Mouse (Mus musculus): ENCODE measurements at regions not wholly inside any gene's neighbourhood (a gene's known extent, or its start where the extent isn't known, plus 50 kb on each side); places are given as distances from the start of the nearest gene placed in this dataset.
"Not testable (repeated sequence)": the region's sequence is repeated elsewhere in the genome, so short reads cannot be mapped to it uniquely, and the experiment has no call there.

- DNase-seq (ENCODE audit: extremely low spot score in 1 of 2, low spot score in 1 of 2) = no peak
Measured at GRCm38 (mm10) chr8:7323067-7323675, 1337.9 kb downstream of the Efnb2 start.

DNA sequence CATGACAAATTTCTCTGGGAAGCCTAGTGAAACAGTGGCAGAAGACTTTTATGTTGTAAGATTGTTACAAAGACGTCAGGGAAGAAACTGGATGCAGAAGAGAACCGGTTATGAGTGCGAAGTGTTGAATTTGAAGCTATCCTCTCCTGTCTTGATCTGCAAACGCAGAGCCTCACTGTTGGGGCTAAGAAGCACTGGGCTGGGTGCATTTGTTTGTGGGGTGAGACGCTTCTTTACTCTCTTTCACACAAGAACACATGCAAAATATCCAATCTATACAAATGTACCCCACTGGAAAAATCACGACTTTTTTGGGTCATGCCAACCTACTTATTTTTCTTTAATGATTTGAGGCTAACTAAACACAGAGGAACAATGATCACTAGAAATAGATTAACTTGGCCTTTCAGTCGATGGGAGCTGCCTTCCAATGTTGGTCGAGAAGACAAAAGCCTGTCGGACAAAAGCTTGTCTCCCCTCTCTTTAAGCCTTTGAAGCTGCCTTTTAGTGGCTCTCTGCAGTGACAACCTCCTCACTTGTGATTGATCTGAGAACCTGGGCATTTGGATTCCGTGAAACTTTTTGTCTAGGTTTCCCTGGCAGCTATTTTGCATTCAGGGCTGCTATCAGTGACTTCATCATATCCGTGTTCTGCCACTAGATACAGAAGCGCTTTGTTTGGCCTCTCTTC, 1338.5 kb downstream of the Efnb2 start:
- no peak for DNase-seq (ENCODE audit: extremely low spot score in 1 of 2, low spot score in 1 of 2)

DNA sequence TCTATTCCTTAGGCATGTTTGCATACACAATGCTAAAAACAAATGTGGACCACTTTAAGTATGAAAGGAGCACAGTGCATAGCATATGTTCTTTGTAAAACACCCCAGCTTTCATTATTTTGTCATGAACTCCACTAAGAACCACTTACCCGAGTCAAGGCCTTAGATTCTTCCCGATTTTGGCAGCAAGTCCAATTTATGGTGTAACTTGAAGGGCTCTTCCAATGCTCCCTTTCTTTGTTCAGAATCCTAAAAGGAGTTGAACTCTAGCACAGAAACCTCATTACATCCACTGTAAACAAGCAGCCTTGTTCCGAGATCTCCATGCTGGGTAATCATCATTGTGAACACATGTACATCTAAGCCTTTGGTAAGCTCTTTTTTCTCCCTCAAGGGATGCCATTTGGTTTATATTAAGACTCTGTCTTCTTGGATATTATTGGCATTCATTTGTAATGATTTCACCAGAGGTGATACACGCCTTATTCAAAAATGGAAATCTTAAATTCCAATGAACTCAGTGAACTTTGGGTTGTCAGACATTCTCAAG, 1344.2 kb downstream of the Efnb2 start:
- DNase-seq (ENCODE audit: extremely low spot score in 1 of 2, low spot score in 1 of 2) = no peak

- no peak for DNase-seq (ENCODE audit: extremely low spot score in 1 of 2, low spot score in 1 of 2)
Measured at GRCm38 (mm10) chr8:7309239-7309638, 1351.8 kb downstream of the Efnb2 start.

DNA sequence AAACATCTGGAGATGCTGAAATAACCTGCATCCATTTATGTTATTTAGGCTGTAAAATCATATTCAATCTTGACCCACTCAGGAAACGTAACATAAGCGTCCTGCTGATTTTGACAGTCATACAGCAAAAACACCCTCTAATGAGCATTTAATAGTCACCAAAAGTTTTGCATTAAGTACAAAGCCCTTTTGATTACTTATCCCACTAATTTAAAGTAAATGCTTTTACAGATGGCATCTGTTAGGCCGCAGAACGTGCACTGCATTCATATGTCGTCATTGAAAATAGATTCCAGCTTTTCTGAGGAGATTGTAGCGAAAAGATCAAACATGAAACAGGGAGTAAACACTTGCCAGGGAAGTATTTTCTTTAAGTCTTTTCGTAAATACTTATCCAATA, 1371.7 kb downstream of the Efnb2 start:
- DNase-seq (ENCODE audit: extremely low spot score in 1 of 2, low spot score in 1 of 2) = no peak

DNA sequence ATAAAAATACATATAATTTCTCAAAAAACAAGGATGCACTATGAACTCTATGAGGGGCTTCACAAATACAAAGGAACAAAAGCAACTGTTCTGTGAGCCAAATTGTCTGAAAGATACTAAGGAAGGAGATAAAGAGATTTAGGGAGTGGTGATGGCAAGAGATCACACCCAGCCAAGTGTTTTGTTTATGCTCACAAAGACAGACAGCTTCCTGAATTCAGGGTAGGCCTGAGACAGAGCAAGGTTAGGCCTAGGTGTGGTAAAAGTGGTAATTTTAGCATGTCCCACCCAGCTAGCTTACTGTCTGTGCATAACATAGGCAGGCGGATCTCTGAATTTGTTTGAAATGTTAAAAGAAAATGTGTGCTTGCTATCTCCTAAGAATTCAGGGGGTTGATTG, 1374.5 kb downstream of the Efnb2 start:
- DNase-seq (ENCODE audit: extremely low spot score in 1 of 2, low spot score in 1 of 2) = no peak

DNA sequence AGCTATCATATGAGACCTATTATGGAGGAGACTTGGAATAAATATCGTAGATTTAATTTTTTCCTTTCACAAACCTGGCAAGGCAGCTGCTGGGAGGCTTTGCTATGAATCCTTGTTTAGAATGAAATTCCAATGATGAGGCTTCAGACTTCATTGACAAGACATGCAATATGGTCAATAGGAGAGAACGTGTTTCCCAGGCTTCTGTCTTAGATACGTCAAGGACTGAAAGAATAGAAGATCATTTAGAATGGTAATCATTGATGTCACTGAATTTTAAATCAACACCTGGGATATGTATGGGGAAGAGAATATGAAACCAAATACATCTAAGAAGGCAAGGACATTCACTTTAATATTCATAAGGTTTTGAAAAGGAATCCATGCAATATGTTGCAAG, 1393.6 kb downstream of the Efnb2 start:
- DNase-seq (ENCODE audit: extremely low spot score in 1 of 2, low spot score in 1 of 2) = no peak

GRCm38 (mm10) chr8:7254336-7254735, 1406.7 kb downstream of the Efnb2 start:
- not testable (repeated sequence) for DNase-seq (ENCODE audit: extremely low spot score in 1 of 2, low spot score in 1 of 2)

GRCm38 (mm10) chr8:7240321-7240720, 1420.7 kb downstream of the Efnb2 start:
- DNase-seq (ENCODE audit: extremely low spot score in 1 of 2, low spot score in 1 of 2) = no peak

DNA sequence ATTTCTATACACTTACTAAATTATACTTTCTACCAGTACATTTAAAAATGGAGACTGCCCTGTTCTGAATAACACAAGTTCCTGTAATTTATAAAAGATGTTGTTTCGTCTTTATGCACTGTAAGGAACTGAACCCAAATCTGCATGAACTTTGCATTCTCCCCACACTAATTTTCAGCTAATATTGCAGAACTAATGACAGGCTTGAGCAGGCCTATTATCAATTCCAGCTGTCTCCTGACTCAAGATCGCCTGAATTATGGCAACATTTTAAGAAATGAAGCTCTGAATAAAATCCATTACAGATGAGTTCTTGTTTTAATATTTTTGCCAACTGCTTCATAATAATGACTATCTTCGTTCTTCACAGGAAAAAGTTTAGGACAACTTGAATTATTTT, 1427.0 kb downstream of the Efnb2 start:
- no peak for DNase-seq (ENCODE audit: extremely low spot score in 1 of 2, low spot score in 1 of 2)

GRCm38 (mm10) chr8:7219300-7219699, 1441.7 kb downstream of the Efnb2 start:
- DNase-seq (ENCODE audit: extremely low spot score in 1 of 2, low spot score in 1 of 2) = no peak

GRCm38 (mm10) chr8:7207178-7207577, 1453.9 kb downstream of the Efnb2 start:
- no peak for DNase-seq (ENCODE audit: extremely low spot score in 1 of 2, low spot score in 1 of 2)

GRCm38 (mm10) chr8:7206596-7206995, 1454.4 kb downstream of the Efnb2 start:
- no peak for DNase-seq (ENCODE audit: extremely low spot score in 1 of 2, low spot score in 1 of 2)

- no peak for DNase-seq (ENCODE audit: extremely low spot score in 1 of 2, low spot score in 1 of 2)
Measured at GRCm38 (mm10) chr8:7205086-7205485, 1456.0 kb downstream of the Efnb2 start.

- DNase-seq (ENCODE audit: extremely low spot score in 1 of 2, low spot score in 1 of 2) = no peak
Measured at GRCm38 (mm10) chr8:7190726-7191125, 1470.3 kb downstream of the Efnb2 start.

DNA sequence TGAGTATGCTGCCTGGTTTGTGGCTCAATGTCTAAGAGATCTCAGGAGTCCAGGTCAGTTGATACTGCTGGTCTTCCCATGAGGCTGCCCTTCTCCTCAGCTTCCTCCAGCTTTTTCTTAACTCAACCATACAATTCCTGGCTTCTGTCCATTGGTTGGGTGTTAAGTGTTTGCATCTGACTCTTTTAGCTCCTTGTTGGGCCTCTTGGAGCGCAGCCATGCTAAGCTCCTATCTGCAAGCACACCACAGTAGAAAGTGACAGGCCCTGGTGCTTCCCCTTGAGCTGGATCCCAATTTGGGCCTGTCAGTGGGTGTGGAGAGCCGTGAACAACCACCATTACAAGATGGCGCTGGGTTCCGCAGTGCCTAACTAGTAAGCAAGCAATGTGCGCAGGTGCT, 1497.7 kb downstream of the Efnb2 start:
- no peak for DNase-seq (ENCODE audit: extremely low spot score in 1 of 2, low spot score in 1 of 2)

GRCm38 (mm10) chr8:7131746-7132145, 1529.3 kb downstream of the Efnb2 start:
- DNase-seq (ENCODE audit: extremely low spot score in 1 of 2, low spot score in 1 of 2) = peak in 1 of 2 experiments; percentile 2

GRCm38 (mm10) chr8:7108849-7109248, 1552.2 kb downstream of the Efnb2 start:
- no peak for DNase-seq (ENCODE audit: extremely low spot score in 1 of 2, low spot score in 1 of 2)

- no peak for DNase-seq (ENCODE audit: extremely low spot score in 1 of 2, low spot score in 1 of 2)
Measured at GRCm38 (mm10) chr8:7097577-7097976, 1563.5 kb downstream of the Efnb2 start.

DNA sequence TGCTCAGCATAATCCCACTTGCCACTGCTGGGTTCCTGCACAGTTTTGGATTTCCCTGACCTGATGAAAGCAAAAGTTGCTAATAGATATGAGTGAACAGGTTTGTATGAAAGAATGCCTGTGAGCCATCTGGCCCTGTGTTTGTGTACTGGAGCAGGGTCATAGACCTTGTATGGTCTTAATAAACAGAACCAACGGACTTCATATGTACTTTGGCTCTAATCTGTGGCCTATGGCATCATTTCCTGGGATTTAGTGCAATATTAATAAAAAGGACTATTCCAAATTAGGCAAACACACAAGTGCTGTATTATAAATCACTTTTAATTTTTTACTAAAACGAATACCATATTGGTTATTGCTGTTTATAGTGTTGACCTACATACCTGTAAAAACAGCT, 1568.2 kb downstream of the Efnb2 start:
- DNase-seq (ENCODE audit: extremely low spot score in 1 of 2, low spot score in 1 of 2) = no peak

- no peak for DNase-seq (ENCODE audit: extremely low spot score in 1 of 2, low spot score in 1 of 2)
Measured at GRCm38 (mm10) chr8:7088123-7088522, 1572.9 kb downstream of the Efnb2 start.

GRCm38 (mm10) chr8:7060255-7060656, 1600.8 kb downstream of the Efnb2 start:
- no peak for DNase-seq (ENCODE audit: extremely low spot score in 1 of 2, low spot score in 1 of 2)
